In genomic region chr4:135912164-135912563, GRCm38 (mm10) we compare ENCODE assay signal across 13 mouse cellular contexts. TPM values are rescaled to one million over a fixed set of nuclear protein-coding genes. Genes with fewer than 3 reads are reported as not detected.
DNase-seq lines count a peak whose midpoint lies in the region; ATAC-seq and TF ChIP-seq lines count a peak whose summit lies in the region.
"Had no signal": no experiment of that assay in that cellular context is flagged by ENCODE, and none has a peak within 500 bp of the region (broad histone marks: within the 10 kb centered on the region; RNA-seq: fewer than 3 reads in every experiment).

No protein-coding gene starts in this region.

- H3K9ac ChIP-seq in neural tube, embryonic 13.5 days, result no peak overlapping the region
- no peak overlapping the region for H3K9ac ChIP-seq in limb, embryonic 15.5 days
- H3K9ac ChIP-seq: embryonic facial prominence, embryonic 12.5 days; heart, embryonic 13.5 days had no signal

- peak overlapping the region; percentile 20; the same call in 1 of the 2 replicates for H3K4me3 ChIP-seq in kidney, adult 2 months (ENCODE audit: insufficient read depth, low read depth, low read length)
- H3K4me3 ChIP-seq in neural tube, embryonic 13.5 days, result no peak overlapping the region
- no peak overlapping the region for H3K4me3 ChIP-seq in limb, embryonic 15.5 days
- H3K4me3 ChIP-seq in heart, embryonic 10.5 days, result no peak overlapping the region
- H3K4me3 ChIP-seq: embryonic facial prominence, embryonic 12.5 days; heart, embryonic 13.5 days had no signal

- ATAC-seq in neural tube, embryonic 13.5 days (ENCODE audit: low read depth), result no peak
- 0 out of 2 replicates have a peak, but pooled peaks have one; percentile 35 for ATAC-seq in limb, embryonic 15.5 days (ENCODE audit: insufficient number of reproducible peaks, low FRiP score, low TSS enrichment, low read depth)

- H3K9me3 ChIP-seq in neural tube, embryonic 13.5 days, result no peaks in the 10 kb centered on the region
- no peaks in the 10 kb centered on the region for H3K9me3 ChIP-seq in limb, embryonic 15.5 days
- H3K9me3 ChIP-seq in heart, embryonic 10.5 days, result no peaks in the 10 kb centered on the region
- H3K9me3 ChIP-seq: embryonic facial prominence, embryonic 12.5 days; heart, embryonic 13.5 days had no signal

- no peak overlapping the region for H3K27ac ChIP-seq in kidney, adult 2 months (ENCODE audit: insufficient read depth, low read depth, low read length)
- peak overlapping the region; percentile 62; the same call in 1 of the 2 replicates for H3K27ac ChIP-seq in neural tube, embryonic 13.5 days (replicated peaks)
- H3K27ac ChIP-seq in limb, embryonic 15.5 days, result no peak overlapping the region
- H3K27ac ChIP-seq in heart, embryonic 10.5 days, result no peak overlapping the region
- H3K27ac ChIP-seq: embryonic facial prominence, embryonic 12.5 days; heart, embryonic 13.5 days had no signal

- H3K36me3 ChIP-seq in kidney, adult 2 months (ENCODE audit: control insufficient read depth, insufficient read depth, low read length), result no peaks in the 10 kb centered on the region
- no peaks in the 10 kb centered on the region for H3K36me3 ChIP-seq in neural tube, embryonic 13.5 days
- no peaks in the 10 kb centered on the region for H3K36me3 ChIP-seq in limb, embryonic 15.5 days
- H3K36me3 ChIP-seq in heart, embryonic 10.5 days, result no peaks in the 10 kb centered on the region
- H3K36me3 ChIP-seq: embryonic facial prominence, embryonic 12.5 days; heart, embryonic 13.5 days had no signal

- no peak for TF ChIP-seq CTCF in kidney, adult 2 months (conservative IDR thresholded peaks at IDR 0.05; ENCODE audit: insufficient read depth, insufficient read length, low read depth, low read length)

- no peak for TF ChIP-seq POLR2A in kidney, adult 2 months (IDR thresholded peaks at IDR 0.05; ENCODE audit: low read depth, low read length)

- WGBS in kidney, adult 2 months, result 64% methylated on average over 3 of the region's 3 CpGs
- WGBS in neural tube, embryonic 13.5 days, result 53% methylated on average over 3 of the region's 3 CpGs
- 33% methylated on average over 3 of the region's 3 CpGs for WGBS in limb, embryonic 15.5 days
- 59% methylated on average over 3 of the region's 3 CpGs for WGBS in heart, embryonic 10.5 days

- DNase-seq in kidney, adult 2 months, result peak; percentile 21
- DNase-seq in kidney, adult 11 months, result no peak
- no peak for DNase-seq in neural tube, embryonic 10.5 days (ENCODE audit: extremely low spot score, low spot score)
- no peak for DNase-seq in frontal cortex, postnatal 10 days (ENCODE audit: low spot score in 2 of 2)
- no peak for DNase-seq in heart, embryonic 10.5 days (ENCODE audit: low spot score)
- DNase-seq: cerebellum, adult 9-11 months; lung, postnatal 14 days; thymus, adult 2 months had no signal

- H3K27me3 ChIP-seq in kidney, adult 2 months (replicated peaks; ENCODE audit: control insufficient read depth, insufficient read depth, low read length), result no peaks in the 10 kb centered on the region
- no peaks in the 10 kb centered on the region for H3K27me3 ChIP-seq in neural tube, embryonic 13.5 days
- no peaks in the 10 kb centered on the region for H3K27me3 ChIP-seq in limb, embryonic 15.5 days
- H3K27me3 ChIP-seq in heart, embryonic 10.5 days (ENCODE audit: insufficient read depth, poor library complexity, severe bottlenecking), result peaks cover 4% of the 10 kb centered on the region; the same call in 1 of the 2 replicates
- H3K27me3 ChIP-seq: CH12.LX; embryonic facial prominence, embryonic 12.5 days; heart, embryonic 13.5 days had no signal

- H3K4me2 ChIP-seq in neural tube, embryonic 13.5 days, result no peak overlapping the region
- H3K4me2 ChIP-seq in limb, embryonic 15.5 days, result no peak overlapping the region
- H3K4me2 ChIP-seq: embryonic facial prominence, embryonic 12.5 days; heart, embryonic 13.5 days had no signal

- no peaks in the 10 kb centered on the region for H3K4me1 ChIP-seq in kidney, adult 2 months (ENCODE audit: control insufficient read depth, insufficient read depth, low read length)
- peaks cover 13% of the 10 kb centered on the region for H3K4me1 ChIP-seq in neural tube, embryonic 13.5 days (replicated peaks)
- peaks cover 4% of the 10 kb centered on the region; the same call in 1 of the 2 replicates for H3K4me1 ChIP-seq in limb, embryonic 15.5 days
- H3K4me1 ChIP-seq in heart, embryonic 10.5 days, result peaks cover 22% of the 10 kb centered on the region
- H3K4me1 ChIP-seq: embryonic facial prominence, embryonic 12.5 days had no signal

RNA-seq across cellular contexts. Expression of gene Fuca1, which starts 8.4 kb away (rescaled TPM):
- polyA plus RNA-seq in kidney, adult 2 months (2012; rRNA removed), result 161 and 226 TPM in 2 replicates
- 53.8 and 63.6 TPM in 2 replicates for polyA plus RNA-seq in neural tube, embryonic 13.5 days (2015; fragmentation: Nextera tagmentation; extraction: Ambion mirVana)
- polyA plus RNA-seq in limb, embryonic 15.5 days (2015; fragmentation: Nextera tagmentation; extraction: Ambion mirVana), result 78.4 and 97.2 TPM in 2 replicates
- polyA plus RNA-seq in heart, embryonic 10.5 days (2016; fragmentation: Nextera tagmentation; extraction: Ambion mirVana), result 44.2 and 51.2 TPM in 2 replicates

RNA-seq across cellular contexts. Expression of gene Cnr2, which starts 17.0 kb away (rescaled TPM):
- 2.7 and 4.1 TPM in 2 replicates for polyA plus RNA-seq in kidney, adult 2 months (2012; rRNA removed)
- 0.12 and 0.25 TPM in 2 replicates for polyA plus RNA-seq in neural tube, embryonic 13.5 days (2015; fragmentation: Nextera tagmentation; extraction: Ambion mirVana)
- polyA plus RNA-seq in limb, embryonic 15.5 days (2015; fragmentation: Nextera tagmentation; extraction: Ambion mirVana), result 0.89 and 1.1 TPM in 2 replicates
- 0.60 and 1.4 TPM in 2 replicates for polyA plus RNA-seq in heart, embryonic 10.5 days (2016; fragmentation: Nextera tagmentation; extraction: Ambion mirVana)

RNA-seq across cellular contexts. Expression of gene Hmgcl, which starts 34.1 kb away (rescaled TPM):
- polyA plus RNA-seq in kidney, adult 2 months (2012; rRNA removed), result 175 and 199 TPM in 2 replicates
- polyA plus RNA-seq in neural tube, embryonic 13.5 days (2015; fragmentation: Nextera tagmentation; extraction: Ambion mirVana), result 58.2 and 59.6 TPM in 2 replicates
- 81.1 and 84.8 TPM in 2 replicates for polyA plus RNA-seq in limb, embryonic 15.5 days (2015; fragmentation: Nextera tagmentation; extraction: Ambion mirVana)
- 67.5 and 77.1 TPM in 2 replicates for polyA plus RNA-seq in heart, embryonic 10.5 days (2016; fragmentation: Nextera tagmentation; extraction: Ambion mirVana)

RNA-seq across cellular contexts. Expression of gene Pnrc2, which starts 38.5 kb away (rescaled TPM):
- 17.7 and 23.3 TPM in 2 replicates for polyA plus RNA-seq in kidney, adult 2 months (2012; rRNA removed)
- polyA plus RNA-seq in neural tube, embryonic 13.5 days (2015; fragmentation: Nextera tagmentation; extraction: Ambion mirVana), result 109 and 122 TPM in 2 replicates
- polyA plus RNA-seq in limb, embryonic 15.5 days (2015; fragmentation: Nextera tagmentation; extraction: Ambion mirVana), result 160 TPM in 2 replicates
- polyA plus RNA-seq in heart, embryonic 10.5 days (2016; fragmentation: Nextera tagmentation; extraction: Ambion mirVana), result 121 and 150 TPM in 2 replicates

RNA-seq across cellular contexts. Expression of gene Gale, which starts 51.4 kb away (rescaled TPM):
- polyA plus RNA-seq in kidney, adult 2 months (2012; rRNA removed), result 12.9 and 13.4 TPM in 2 replicates
- 39.0 and 42.5 TPM in 2 replicates for polyA plus RNA-seq in neural tube, embryonic 13.5 days (2015; fragmentation: Nextera tagmentation; extraction: Ambion mirVana)
- polyA plus RNA-seq in limb, embryonic 15.5 days (2015; fragmentation: Nextera tagmentation; extraction: Ambion mirVana), result 58.2 and 66.7 TPM in 2 replicates
- polyA plus RNA-seq in heart, embryonic 10.5 days (2016; fragmentation: Nextera tagmentation; extraction: Ambion mirVana), result 46.0 and 48.0 TPM in 2 replicates
